Mouse (Mus musculus) kidney, adult 2 months (tissue): ENCODE results near the gene Aldh3b3. TPM values are rescaled to one million over a fixed set of nuclear protein-coding genes. Genes with fewer than 3 reads are reported as not detected.
"Not testable (repeated sequence)": the region's sequence is repeated elsewhere in the genome, so short reads cannot be mapped to it uniquely, and the experiment has no call there.

ENCODE experiments used
- DNase-seq: peaks from one replicate; pipeline ENCODE4 v3.0.0; 2021
- H3K27ac ChIP-seq: fragments of 200-500 bp; 2 replicates; pipeline ENCODE4 v1.5.1; 2012; ENCODE audit warnings: low read depth, low read length, control low read depth, inconsistent platforms; ENCODE audit not compliant: insufficient read depth
- H3K27me3 ChIP-seq: fragments of 200-500 bp; replicated peaks from 2 replicates; pipeline ENCODE4 v1.6.1; 2012; ENCODE audit warnings: mild to moderate bottlenecking, moderate library complexity, low read length, inconsistent platforms; ENCODE audit not compliant: control insufficient read depth, insufficient read depth
- H3K36me3 ChIP-seq: fragments of 200-500 bp; 2 replicates; pipeline ENCODE4 v1.6.1; 2012; ENCODE audit warnings: mild to moderate bottlenecking, moderate library complexity, low read length, inconsistent platforms; ENCODE audit not compliant: control insufficient read depth, insufficient read depth
- H3K4me1 ChIP-seq: fragments of 200-500 bp; 2 replicates; pipeline ENCODE4 v1.6.1; 2011; ENCODE audit warnings: low read length; ENCODE audit not compliant: control insufficient read depth, insufficient read depth
- H3K4me3 ChIP-seq: fragments of 200-500 bp; 2 replicates; pipeline ENCODE4 v1.5.1; 2011; ENCODE audit warnings: mild to moderate bottlenecking, low read depth, low read length, control low read depth; ENCODE audit not compliant: insufficient read depth
- CTCF ChIP-seq: fragments of 200-500 bp; conservative IDR thresholded peaks from 2 replicates; pipeline ENCODE4 v1.5.1; 2011; ENCODE audit warnings: low read depth, mild to moderate bottlenecking, control low read depth, low read length, moderate library complexity, mixed read lengths; ENCODE audit not compliant: insufficient read depth, insufficient read length
- POLR2A ChIP-seq: fragments of 200-500 bp; IDR thresholded peaks from one replicate; pipeline ENCODE4 v1.6.1; 2011; ENCODE audit warnings: low read depth, low read length, control low read depth
- WGBS: fragments of 180-500 bp; shearing (Covaris S2); methylation state at CpG from one replicate; pipeline ENCODE4 v1.1.7; 2018; 5-methylcytosine and 5-hydroxymethylcytosine counted together
- polyA plus RNA-seq: library from polyadenylated mRNA; depleted of rRNA; stranded (reverse); fragments of >200 nt; gene quantifications from 2 replicates; pipeline ENCODE4 v1.2.3, GENCODE M21; 2012

Aldh3b3 gene
- polyA plus RNA-seq, 1 experiment = 4.7 TPM

DNA sequence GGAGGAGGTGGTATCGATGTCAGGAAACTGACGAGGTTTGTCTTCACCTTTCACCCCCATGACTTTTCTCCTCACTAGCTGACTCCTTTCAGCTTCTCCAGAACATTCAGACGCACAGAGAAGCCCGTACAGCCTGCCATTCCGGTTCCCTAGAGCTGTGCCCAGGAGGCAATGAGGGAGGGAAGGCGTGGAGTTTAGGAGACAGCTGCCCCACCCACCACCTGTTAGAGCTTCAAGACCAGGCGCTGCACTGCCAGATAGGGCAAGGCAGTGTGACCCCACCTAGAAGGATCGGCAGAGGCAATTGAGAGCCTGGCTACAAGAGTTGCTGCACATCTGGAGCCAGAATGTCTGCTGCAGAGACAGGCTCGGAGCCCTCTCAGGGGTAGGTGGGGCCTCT lies 13.8 kb downstream of the Aldh3b3 start, which contains the start of gene Aldh3b2:
Gene Aldh3b2 (plus strand): TSS at position 100 of the 400 bp plus-strand sequence.
- no peak within 1 kb of the TSS for H3K4me3 ChIP-seq
- no peak within 1 kb of the TSS for H3K27ac ChIP-seq
- H3K27me3 ChIP-seq = no peaks in the 10 kb centered on the region
- 51% methylated on average over 9 of the region's 9 CpGs for WGBS
- H3K36me3 ChIP-seq = no peaks in the 10 kb centered on the region
- TF ChIP-seq POLR2A = no peak
- TF ChIP-seq CTCF = no peak
- no peak for DNase-seq
- H3K4me1 ChIP-seq = no peaks in the 10 kb centered on the region

DNA sequence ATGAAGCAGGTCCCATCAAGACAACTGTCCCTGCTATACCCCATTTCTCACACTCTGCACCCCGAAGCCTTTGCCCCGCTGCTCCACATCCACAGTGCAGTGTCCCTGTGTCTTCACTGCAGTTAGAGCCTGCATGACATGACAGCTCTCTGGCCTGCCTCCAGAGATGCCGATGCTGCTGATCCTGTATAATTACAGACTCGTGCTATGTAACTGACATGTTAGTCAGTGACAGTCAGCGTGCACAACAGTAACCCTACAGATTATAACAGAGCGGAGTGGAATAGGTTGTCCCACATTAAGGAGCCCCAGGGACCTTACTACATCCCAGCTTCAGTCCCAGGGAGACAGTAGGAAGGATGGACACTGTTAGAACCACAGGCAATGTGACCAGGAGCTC lies 16.2 kb downstream of the Aldh3b3 start:
- DNase-seq, H3K27me3 ChIP-seq, H3K36me3 ChIP-seq, H3K4me3 ChIP-seq, H3K27ac ChIP-seq, H3K4me1 ChIP-seq: not testable (repeated sequence)
- WGBS = 86% methylated on average over 6 of the region's 6 CpGs

DNA sequence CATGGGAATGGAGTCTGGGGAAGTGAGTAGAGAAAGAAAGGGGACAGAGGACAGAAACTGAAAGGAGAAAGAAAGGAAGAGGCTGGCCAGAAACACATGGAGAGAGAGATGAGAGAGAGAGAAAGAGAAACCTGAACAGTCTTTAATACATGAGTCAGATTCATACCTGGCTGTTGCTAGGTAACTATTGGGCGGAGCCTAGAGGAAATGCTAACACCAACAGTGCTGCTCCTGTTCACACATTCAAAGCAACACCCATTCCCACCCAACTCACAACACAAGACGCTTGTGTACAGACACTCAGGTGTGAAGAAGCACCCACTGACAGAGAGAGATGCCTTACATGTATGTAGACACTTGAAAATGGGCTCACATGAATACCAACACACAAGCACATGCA lies 17.4 kb downstream of the Aldh3b3 start:
- 87% methylated on average over 2 of the region's 2 CpGs for WGBS
- Histone ChIP-seq H3K4me3 (no peak overlapping the region), H3K36me3 (no peaks in the 10 kb centered on the region), H3K27ac (no peak overlapping the region), H3K27me3 (no peaks in the 10 kb centered on the region), H3K4me1 (no peaks in the 10 kb centered on the region; the same call in 1 of the 2 replicates)
- no peak for DNase-seq
- no peak for TF ChIP-seq POLR2A

DNA sequence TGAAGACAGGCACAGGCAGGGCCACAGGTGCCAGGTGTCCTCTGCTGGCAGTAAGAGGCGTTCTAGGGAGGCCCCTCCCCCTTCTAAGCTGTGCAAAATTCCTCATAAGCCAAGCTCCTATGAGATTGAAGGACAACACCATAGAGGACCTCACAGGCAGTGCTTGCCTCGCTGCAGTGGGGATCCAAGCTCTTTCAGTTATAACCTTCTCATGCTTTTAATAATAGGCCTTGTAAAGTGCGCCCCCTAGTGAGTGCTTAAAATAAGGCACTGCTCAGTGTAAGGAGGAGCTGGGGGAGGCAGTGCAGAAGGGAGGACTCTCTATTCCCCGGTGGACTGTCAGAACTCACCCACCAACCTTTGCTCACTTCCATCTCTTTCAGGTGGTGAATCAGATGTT lies 21.9 kb downstream of the Aldh3b3 start:
- DNase-seq = peak; percentile 90
- Histone ChIP-seq H3K36me3 (no peaks in the 10 kb centered on the region), H3K27me3 (no peaks in the 10 kb centered on the region), H3K4me1 (peaks cover 11% of the 10 kb centered on the region), H3K4me3 (no peak overlapping the region), H3K27ac (no peak overlapping the region)
- 6% methylated on average over 4 of the region's 4 CpGs for WGBS
- peak; percentile 75 for TF ChIP-seq CTCF
- TF ChIP-seq POLR2A = no peak

DNA sequence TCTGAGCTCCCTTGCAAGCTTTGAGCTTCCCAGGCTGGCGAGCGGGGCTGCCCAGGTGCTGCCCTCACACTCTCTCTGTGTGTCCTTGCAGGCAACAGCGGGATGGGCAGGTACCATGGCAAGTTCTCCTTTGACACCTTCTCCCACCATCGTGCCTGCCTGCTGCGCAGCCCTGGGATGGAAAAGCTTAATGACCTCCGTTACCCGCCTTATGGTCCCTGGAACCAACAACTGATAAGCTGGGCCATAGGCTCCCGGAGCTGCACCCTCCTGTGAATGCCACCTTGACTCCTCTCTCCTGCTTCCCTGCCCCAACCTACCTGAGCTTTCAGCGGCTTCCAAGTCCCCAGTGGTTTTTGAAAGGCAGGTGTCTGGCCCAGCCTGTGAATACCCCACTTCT lies 22.5 kb downstream of the Aldh3b3 start:
- Histone ChIP-seq H3K36me3 (no peaks in the 10 kb centered on the region), H3K27me3 (no peaks in the 10 kb centered on the region), H3K27ac (no peak overlapping the region), H3K4me1 (peaks cover 16% of the 10 kb centered on the region), H3K4me3 (no peak overlapping the region)
- WGBS = 81% methylated on average over 9 of the region's 9 CpGs
- DNase-seq = no peak
- TF ChIP-seq POLR2A (no peak), CTCF (no peak)

DNA sequence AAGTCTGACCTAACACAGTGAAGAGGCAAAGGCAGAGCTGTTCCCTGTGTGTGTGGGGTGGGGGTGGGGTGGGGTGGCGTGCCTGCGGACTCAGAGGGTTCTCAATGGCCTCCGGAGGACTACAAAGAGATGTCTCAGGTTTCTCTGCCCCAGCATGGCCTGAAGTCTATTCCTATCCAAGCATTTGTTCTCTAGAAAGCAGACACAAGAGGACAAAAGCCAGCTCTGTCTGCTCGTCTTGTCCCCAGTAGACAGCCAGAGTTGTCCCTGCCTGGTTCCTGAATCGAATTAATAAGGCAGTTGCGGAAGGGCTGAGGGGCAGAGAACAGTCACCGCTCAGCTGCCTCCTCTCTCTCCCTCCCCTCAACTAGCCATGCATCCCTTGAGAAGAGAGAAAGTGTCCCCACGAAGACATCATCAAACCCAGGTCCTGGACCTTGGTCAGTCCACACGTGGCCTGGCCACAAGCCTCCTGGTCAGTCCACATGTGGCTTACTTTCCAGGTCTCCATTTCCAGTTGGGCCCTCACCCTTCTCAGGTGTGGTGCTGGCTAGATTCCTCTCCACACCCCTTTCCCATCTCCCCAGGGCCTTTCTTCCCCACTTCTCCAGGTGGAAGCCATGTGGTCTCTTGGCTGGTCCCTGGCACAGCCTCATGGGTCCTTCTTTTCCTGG lies 25.2 kb downstream of the Aldh3b3 start:
- Histone ChIP-seq H3K36me3 (no peaks in the 10 kb centered on the region; the same call in 1 of the 2 replicates), H3K4me1 (peaks cover 18% of the 10 kb centered on the region), H3K4me3 (no peak overlapping the region), H3K27ac (peak overlapping the region; percentile 92; the same call in 1 of the 2 replicates), H3K27me3 (no peaks in the 10 kb centered on the region)
- peak; percentile 67 for DNase-seq
- no peak for TF ChIP-seq POLR2A
- no peak for TF ChIP-seq CTCF
- 68% methylated on average over 9 of the region's 9 CpGs for WGBS

DNA sequence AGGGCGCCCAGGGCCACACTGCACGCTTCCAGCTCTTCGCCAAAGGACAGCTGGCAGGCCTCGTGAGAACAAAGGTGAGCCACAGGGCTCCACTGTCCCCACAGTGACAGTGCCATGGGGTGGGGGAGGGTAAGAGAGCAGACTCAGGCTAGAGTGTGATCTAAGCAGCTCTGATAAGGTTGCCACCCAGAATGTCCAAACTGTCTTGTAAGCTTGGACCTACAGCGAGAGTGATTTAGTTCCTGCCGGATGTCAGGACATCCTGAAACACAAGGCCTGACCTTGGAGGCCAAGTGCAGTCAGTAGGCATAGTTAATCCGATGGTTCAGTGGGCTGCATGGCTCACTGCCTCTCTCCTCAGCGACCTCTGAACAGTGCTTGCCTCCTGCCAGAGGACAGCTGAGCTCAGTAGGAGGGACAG lies 26.8 kb downstream of the Aldh3b3 start:
- Histone ChIP-seq H3K4me1 (peaks cover 18% of the 10 kb centered on the region), H3K27ac (peak overlapping the region; percentile 92), H3K27me3 (no peaks in the 10 kb centered on the region), H3K4me3 (no peak overlapping the region), H3K36me3 (no peaks in the 10 kb centered on the region; the same call in 1 of the 2 replicates)
- WGBS = 13% methylated on average over 8 of the region's 8 CpGs
- DNase-seq = peak; percentile 95
- TF ChIP-seq CTCF (no peak), POLR2A (peak; percentile 4)

DNA sequence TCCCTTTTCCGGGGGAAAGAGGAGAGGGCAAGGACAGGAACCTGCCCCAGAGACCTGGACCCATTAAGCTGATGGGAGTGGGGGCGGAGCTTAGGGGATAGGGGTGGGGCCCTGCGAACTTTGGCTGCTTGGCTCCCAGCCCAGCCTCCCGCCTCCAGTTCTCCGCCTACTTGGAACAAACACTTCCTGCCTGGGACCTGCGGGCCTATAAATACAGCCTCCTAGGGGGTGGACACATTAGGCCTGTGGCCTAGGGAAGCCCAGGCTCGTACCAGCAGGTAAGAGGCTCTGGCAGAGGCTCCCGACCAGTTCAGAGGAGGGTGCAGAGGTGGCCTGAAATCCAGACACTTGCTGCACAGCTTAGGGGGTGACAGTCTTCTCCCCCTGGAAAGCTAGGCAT lies 27.9 kb downstream of the Aldh3b3 start, which contains the start of gene Acy3:
Gene Acy3 (plus strand): TSS at position 237 of the 400 bp plus-strand sequence.
- Histone ChIP-seq H3K4me1 (peaks cover 18% of the 10 kb centered on the region), H3K4me3 (peak within 1 kb of the TSS; percentile 51)
- peak; percentile 98 for DNase-seq

More for the DNA sequence above, 27.9 kb downstream of the Aldh3b3 start, which contains the start of gene Acy3:
- TF ChIP-seq POLR2A = peak; percentile 99
- TF ChIP-seq CTCF = no peak
- no peaks in the 10 kb centered on the region; the same call in 1 of the 2 replicates for H3K36me3 ChIP-seq
- 3% methylated on average over 8 of the region's 8 CpGs for WGBS
- H3K27me3 ChIP-seq = no peaks in the 10 kb centered on the region
- peak within 1 kb of the TSS; percentile 94 for H3K27ac ChIP-seq
